Mouse (Mus musculus): ENCODE measurements around the gene 4933425L06Rik.

4933425L06Rik gene

DNA sequence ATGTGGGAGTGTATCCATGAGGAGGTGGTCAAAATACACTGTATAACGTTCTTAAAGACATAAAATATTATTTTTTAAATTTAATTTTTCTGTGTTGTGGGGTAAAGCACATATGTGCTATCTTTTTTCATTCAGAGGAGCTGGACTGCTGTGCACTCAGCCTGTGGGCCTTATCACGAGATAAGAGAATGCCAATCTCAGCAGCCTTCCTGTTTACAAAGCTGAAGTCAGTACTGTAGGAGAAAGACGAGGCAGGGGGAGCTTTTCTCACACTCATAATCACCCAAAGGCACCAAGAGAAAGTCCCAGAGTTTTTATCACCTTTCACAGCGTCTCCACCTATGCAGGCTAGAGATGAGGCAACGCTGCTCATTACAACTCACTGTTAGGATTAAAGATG lies 52.5 kb downstream of the 4933425L06Rik start:
- in situ Hi-C loops (cut with MseI, MboI) = no loop called here

GRCm38 (mm10) chr13:105139881-105140280 lies 58.0 kb downstream of the 4933425L06Rik start:
- in situ Hi-C loops (cut with MseI, MboI) = no loop called here

- in situ Hi-C loops (cut with MseI, MboI) = no loop called here
Observed at GRCm38 (mm10) chr13:105146827-105147226, 64.9 kb downstream of the 4933425L06Rik start.

DNA sequence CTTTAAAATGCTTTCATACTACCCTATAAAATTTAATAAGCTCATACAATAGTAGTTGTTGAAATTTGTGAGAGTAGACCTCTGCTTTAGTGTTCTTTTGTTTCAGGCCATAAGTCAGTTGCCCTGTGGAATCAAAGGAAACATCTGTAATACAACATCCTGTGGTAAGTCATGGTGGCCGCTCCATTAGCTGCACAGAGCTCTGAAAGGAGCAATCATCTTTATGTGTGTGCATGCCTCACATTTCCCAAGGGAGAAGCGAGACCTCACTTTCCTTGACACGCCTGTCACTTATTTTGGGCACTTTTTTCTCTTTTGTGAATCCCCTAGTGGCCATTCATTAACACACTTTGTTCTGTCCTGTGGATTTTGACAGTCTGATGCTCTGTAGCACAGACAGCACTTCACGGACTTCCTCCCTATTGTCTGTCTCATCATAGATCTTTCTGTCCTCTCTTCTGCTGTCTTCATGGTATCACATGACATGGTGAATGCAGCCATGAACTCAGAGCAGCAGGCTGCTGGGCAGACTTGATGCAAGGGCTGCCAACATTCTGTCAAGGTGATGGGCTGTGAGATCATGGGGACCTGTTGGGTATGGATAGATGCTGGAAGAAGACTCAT lies 66.0 kb downstream of the 4933425L06Rik start:
- in situ Hi-C loops (cut with MseI, MboI) = no loop called here

GRCm38 (mm10) chr13:105150006-105150405 lies 68.1 kb downstream of the 4933425L06Rik start:
- in situ Hi-C loops (cut with MseI, MboI) = no loop called here

DNA sequence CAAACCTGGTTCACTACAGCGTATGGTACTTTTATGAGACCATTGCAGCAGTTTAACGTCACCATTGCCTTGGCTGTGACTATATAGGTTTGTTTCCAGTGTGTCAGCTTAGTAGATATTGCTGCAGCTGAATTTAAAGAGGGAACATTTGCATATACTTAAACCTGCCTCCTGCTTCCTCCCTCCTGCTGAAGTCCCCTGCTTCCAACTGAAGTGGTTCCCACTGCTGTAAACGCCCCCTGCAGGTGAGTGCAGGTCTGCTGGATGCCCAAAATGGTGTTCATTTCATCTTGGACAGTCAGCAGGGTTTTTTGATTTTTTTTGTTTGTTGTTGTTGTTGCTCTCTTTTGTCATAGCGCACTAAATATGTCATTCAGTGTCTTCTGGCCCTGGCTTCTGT lies 72.0 kb downstream of the 4933425L06Rik start:
- in situ Hi-C loops (cut with MseI, MboI) = no loop called here

GRCm38 (mm10) chr13:105165441-105165840 lies 83.5 kb downstream of the 4933425L06Rik start:
- in situ Hi-C loops (cut with MseI, MboI) = no loop called here

All from mouse trophoblast stem cell (cell line).